9 mouse cellular contexts compared by ENCODE assay signal in genomic region chr11:57646940-57647339, GRCm38 (mm10). TPM values are rescaled to one million over a fixed set of nuclear protein-coding genes. Genes with fewer than 3 reads are reported as not detected.
DNase-seq lines count a peak whose midpoint lies in the region; ATAC-seq and TF ChIP-seq lines count a peak whose summit lies in the region.
"Had no signal": no experiment of that assay in that cellular context is flagged by ENCODE, and none has a peak within 500 bp of the region (broad histone marks: within the 10 kb centered on the region; RNA-seq: fewer than 3 reads in every experiment).

No protein-coding gene starts in this region.

- peaks cover 19% of the 10 kb centered on the region for H3K36me3 ChIP-seq in liver, embryonic 14.5 days (replicated peaks; ENCODE audit: control insufficient read depth, insufficient read depth, low read depth)

- WGBS in liver, embryonic 14.5 days (ENCODE audit: insufficient replicate concordance), result 83% methylated on average over 8 of the region's 8 CpGs

- no peak for ATAC-seq in liver, embryonic 14.5 days (ENCODE audit: insufficient read depth)

- H3K9ac ChIP-seq in liver, embryonic 14.5 days (replicated peaks), result peak overlapping the region; percentile 99

- peak; percentile 88 for DNase-seq in heart, adult 11 months
- DNase-seq in heart, postnatal 14 days, result no peak
- DNase-seq in urinary bladder, postnatal 14 days (ENCODE audit: low spot score), result peak; percentile 3
- no peak for DNase-seq in urinary bladder, adult 18-20 months (ENCODE audit: low spot score in 2 of 2)
- DNase-seq in liver, embryonic 14.5 days (ENCODE audit: low read depth in 3 of 3, low spot score in 3 of 3), result no peak
- DNase-seq in layer of hippocampus, postnatal 10 days (ENCODE audit: low spot score in 2 of 2), result no peak
- no peak for DNase-seq in layer of hippocampus, adult 11-12 months (ENCODE audit: low spot score)
- DNase-seq in gastrocnemius, postnatal 4 days (ENCODE audit: low spot score in 2 of 2), result no peak
- DNase-seq: B cell, adult 2 months had no signal

- peak overlapping the region; percentile 77 to 100 for H3K4me3 ChIP-seq in liver, embryonic 14.5 days (ENCODE audit: insufficient read depth in 1 of 2, low read depth in 2 of 2, low read length in 2 of 2)

- TF ChIP-seq EP300 in liver, embryonic 14.5 days (IDR thresholded peaks at IDR 0.05; ENCODE audit: low read depth), result no peak

- intact Hi-C loops in heart, postnatal 14 days (cut with DNase I), result loop anchor here (10.0 kb wide), 1 partner anchor 48 kb away; no protein-coding TSS in a partner anchor

- peaks cover 56 to 59% of the 10 kb centered on the region in 2 experiments for H3K4me1 ChIP-seq in liver, embryonic 14.5 days (replicated peaks; ENCODE audit: control insufficient read depth in 2 of 2, insufficient read depth in 2 of 2, low read length in 1 of 2)

- H3K4me2 ChIP-seq in liver, embryonic 14.5 days (ENCODE audit: low read depth), result peak overlapping the region; percentile 92

- TF ChIP-seq CTCF in liver, embryonic 14.5 days (IDR thresholded peaks at IDR 0.05; ENCODE audit: low read depth), result no peak

- no peak overlapping the region for H3K27ac ChIP-seq in liver, embryonic 14.5 days

- H3K9me3 ChIP-seq in liver, embryonic 14.5 days (ENCODE audit: control insufficient read depth, low read length), result no peaks in the 10 kb centered on the region

- no peaks in the 10 kb centered on the region; the same call in 1 of the 2 replicates for H3K27me3 ChIP-seq in liver, embryonic 14.5 days (ENCODE audit: control insufficient read depth, insufficient read depth, low read length)

RNA-seq across cellular contexts. Expression of gene Galnt10, which starts 1.7 kb away (rescaled TPM):
- 10 to 100 TPM; 11.1 to 12.8 TPM for total RNA-seq in heart, postnatal 14 days (2021)
- 11.8 and 13.1 TPM in 2 replicates for polyA plus RNA-seq in liver, embryonic 14.5 days (2012; rRNA removed)
- 13.9 and 17.9 TPM in 2 replicates for polyA plus RNA-seq in liver, embryonic 14.5 days (2014; fragmentation: Nextera tagmentation; extraction: Ambion mirVana)
- 10 to 100 TPM; 10.9 to 11.2 TPM for total RNA-seq in layer of hippocampus, postnatal 10 days (2021)
- total RNA-seq in gastrocnemius, postnatal 4 days (2021), result 10 to 100 TPM; 16.9 to 18.8 TPM

Comparison
In these comparisons a context has a peak if more than half of its experiments do, and no peak if none do; other contexts are left out.
1. DNase-seq: peak in heart, adult 11 months (single experiment) and urinary bladder, postnatal 14 days (single experiment); none in heart, postnatal 14 days (0 of 2), urinary bladder, adult 18-20 months (0 of 2), liver, embryonic 14.5 days (0 of 3), layer of hippocampus, postnatal 10 days (0 of 2), layer of hippocampus, adult 11-12 months (single experiment) and gastrocnemius, postnatal 4 days (0 of 2).